Mouse (Mus musculus) stomach, postnatal 0 days (tissue): ENCODE results near the gene Rabgef1. TPM values are rescaled to one million over a fixed set of nuclear protein-coding genes. Genes with fewer than 3 reads are reported as not detected.

Source experiments
- ATAC-seq: fragments of 200-750 bp; cut with Nextera tagmentation; 2 replicates; pipeline ENCODE4 v1.8.0; 2017; ENCODE audit not compliant: low FRiP score, low TSS enrichment
- DNase-seq: peaks from one replicate; pipeline ENCODE4 v3.0.0-alpha.2; 2016; ENCODE audit warnings: low spot score
- H3K27ac ChIP-seq: fragments of 300-500 bp; sonication (generic); replicated peaks from 2 replicates; pipeline ENCODE4 v1.5.1; 2014; ENCODE audit warnings: mild to moderate bottlenecking, control low read depth
- H3K27me3 ChIP-seq: fragments of 300-500 bp; sonication (generic); 2 replicates; pipeline ENCODE4 v1.6.1; 2014; ENCODE audit warnings: low read length; ENCODE audit not compliant: control insufficient read depth, insufficient read depth
- H3K36me3 ChIP-seq: fragments of 300-500 bp; sonication (generic); 2 replicates; pipeline ENCODE4 v1.6.1; 2014; ENCODE audit warnings: low read length, mixed read lengths; ENCODE audit not compliant: control insufficient read depth, insufficient read depth
- H3K4me1 ChIP-seq: fragments of 300-500 bp; sonication (generic); replicated peaks from 2 replicates; pipeline ENCODE4 v1.6.1; 2014; ENCODE audit warnings: antibody characterized with exemption; ENCODE audit not compliant: control insufficient read depth, insufficient read depth
- H3K4me2 ChIP-seq: fragments of 300-500 bp; sonication (generic); replicated peaks from 2 replicates; pipeline ENCODE4 v1.6.1; 2014; ENCODE audit warnings: low read depth, mild to moderate bottlenecking, control low read depth, moderate library complexity
- H3K4me3 ChIP-seq: fragments of 300-500 bp; sonication (generic); 2 replicates; pipeline ENCODE4 v1.5.1; 2014; ENCODE audit warnings: low read depth, low read length, control low read depth
- H3K9ac ChIP-seq: fragments of 300-500 bp; sonication (generic); 2 replicates; pipeline ENCODE4 v1.6.1; 2014; ENCODE audit warnings: mild to moderate bottlenecking, low read length, control low read depth, mixed read lengths
- H3K9me3 ChIP-seq: fragments of 300-500 bp; sonication (generic); 2 replicates; pipeline ENCODE4 v1.6.1; 2016; ENCODE audit warnings: low read length; ENCODE audit not compliant: control insufficient read depth
- CTCF ChIP-seq: IDR thresholded peaks from 2 replicates; pipeline ENCODE4 v1.5.1; 2016; ENCODE audit warnings: antibody characterized with exemption, low read depth, mild to moderate bottlenecking, moderate library complexity
- EP300 ChIP-seq: optimal IDR thresholded peaks from 2 replicates; pipeline ENCODE3; 2016; ENCODE audit warnings: antibody characterized with exemption
- whole genome bisulfite sequencing: fragments of 180-500 bp; shearing (Covaris S2); extraction: QIAGEN DNeasy Blood & Tissue Kit; methylation state at CpG from one replicate; pipeline ENCODE4 v1.1.7; 2014; 5-methylcytosine and 5-hydroxymethylcytosine counted together
- polyA plus RNA-seq: library from polyadenylated mRNA; unstranded; fragments of >200 nt; fragmentation: Nextera tagmentation; extraction: Ambion mirVana; gene quantifications from 2 replicates; pipeline ENCODE4 v1.2.1, GENCODE M21; 2015

The Rabgef1 gene
- polyA plus RNA-seq, 1 experiment from 2014 or later, result 33.0 TPM

- ATAC-seq (no peak), DNase-seq (no peak)
- peaks cover 7% of the 10 kb centered on the region for H3K4me1 ChIP-seq
- peaks cover 4% of the 10 kb centered on the region; the same call in 1 of the 2 replicates for H3K36me3 ChIP-seq
- H3K4me3 ChIP-seq, result no peak overlapping the region
- no peak overlapping the region for H3K9ac ChIP-seq
- TF ChIP-seq EP300, result no peak
- no peak for TF ChIP-seq CTCF
- H3K4me2 ChIP-seq, result no peak overlapping the region
- H3K9me3 ChIP-seq, result no peaks in the 10 kb centered on the region
- no peaks in the 10 kb centered on the region for H3K27me3 ChIP-seq
- 66% methylated on average over 8 of the region's 8 CpGs for WGBS
- no peak overlapping the region for H3K27ac ChIP-seq
Measured at GRCm38 (mm10) chr5:130145961-130146360, 25.6 kb upstream of the Rabgef1 start.

- 69% methylated on average over 7 of the region's 7 CpGs for WGBS
- Histone ChIP-seq H3K9ac (no peak overlapping the region), H3K36me3 (peaks cover 6% of the 10 kb centered on the region), H3K27me3 (no peaks in the 10 kb centered on the region), H3K4me2 (no peak overlapping the region), H3K27ac (no peak overlapping the region), H3K9me3 (no peaks in the 10 kb centered on the region), H3K4me3 (no peak overlapping the region), H3K4me1 (peaks cover 3% of the 10 kb centered on the region; the same call in 1 of the 2 replicates)
- ATAC-seq (no peak), DNase-seq (no peak)
- TF ChIP-seq CTCF, result no peak
- no peak for TF ChIP-seq EP300
Measured at GRCm38 (mm10) chr5:130149726-130150310, 21.8 kb upstream of the Rabgef1 start.

- Histone ChIP-seq H3K27me3 (no peaks in the 10 kb centered on the region), H3K4me1 (no peaks in the 10 kb centered on the region), H3K9me3 (no peaks in the 10 kb centered on the region), H3K27ac (no peak overlapping the region), H3K9ac (no peak overlapping the region), H3K4me2 (no peak overlapping the region), H3K4me3 (no peak overlapping the region), H3K36me3 (peaks cover 2% of the 10 kb centered on the region; the same call in 1 of the 2 replicates)
- ATAC-seq, result no peak
- no peak for DNase-seq
- no peak for TF ChIP-seq EP300
- TF ChIP-seq CTCF, result no peak
- 81% methylated on average over 2 of the region's 2 CpGs for WGBS
Measured at GRCm38 (mm10) chr5:130154286-130154685, 17.3 kb upstream of the Rabgef1 start.

GRCm38 (mm10) chr5:130158545-130158944 is 13.1 kb upstream of the Rabgef1 start:
- ATAC-seq (no peak), DNase-seq (no peak)
- Histone ChIP-seq H3K9ac (no peak overlapping the region), H3K27ac (no peak overlapping the region), H3K4me2 (no peak overlapping the region), H3K9me3 (no peaks in the 10 kb centered on the region), H3K36me3 (no peaks in the 10 kb centered on the region), H3K4me1 (no peaks in the 10 kb centered on the region), H3K4me3 (no peak overlapping the region), H3K27me3 (no peaks in the 10 kb centered on the region)
- 69% methylated on average over 4 of the region's 4 CpGs for WGBS
- TF ChIP-seq CTCF, result no peak
- no peak for TF ChIP-seq EP300

- no peaks in the 10 kb centered on the region for H3K4me1 ChIP-seq
- no peaks in the 10 kb centered on the region for H3K27me3 ChIP-seq
- no peak overlapping the region for H3K27ac ChIP-seq
- no peak overlapping the region for H3K4me2 ChIP-seq
- ATAC-seq, result no peak
- H3K4me3 ChIP-seq, result no peak overlapping the region
- TF ChIP-seq CTCF (no peak), EP300 (no peak)
- no peak overlapping the region for H3K9ac ChIP-seq
- H3K9me3 ChIP-seq, result no peaks in the 10 kb centered on the region
- H3K36me3 ChIP-seq, result no peaks in the 10 kb centered on the region
- WGBS, result 61% methylated on average over 7 of the region's 7 CpGs
- no peak for DNase-seq
Measured at GRCm38 (mm10) chr5:130159761-130160201, 11.8 kb upstream of the Rabgef1 start.

- Histone ChIP-seq H3K27ac (no peak overlapping the region), H3K4me2 (no peak overlapping the region), H3K9me3 (no peaks in the 10 kb centered on the region), H3K27me3 (no peaks in the 10 kb centered on the region), H3K4me3 (no peak overlapping the region), H3K4me1 (no peaks in the 10 kb centered on the region), H3K36me3 (no peaks in the 10 kb centered on the region), H3K9ac (no peak overlapping the region)
- peak; percentile 93 for TF ChIP-seq CTCF
- TF ChIP-seq EP300, result no peak
- ATAC-seq (peak; percentile 54; the same call in 1 of the 2 replicates), DNase-seq (peak; percentile 79)
- WGBS, result 5% methylated on average over 7 of the region's 7 CpGs
Measured at GRCm38 (mm10) chr5:130163670-130164069, 7.9 kb upstream of the Rabgef1 start.
